Mouse (Mus musculus) hindbrain, embryonic 10.5 days (tissue): ENCODE data around the gene Mdm2. TPM values are rescaled to one million over a fixed set of nuclear protein-coding genes. Genes with fewer than 3 reads are reported as not detected.

ENCODE experiments used
- DNase-seq: peaks from one replicate; pipeline ENCODE4 v3.0.0-alpha.2; 2017; ENCODE audit warnings: low spot score
- H3K27ac ChIP-seq: fragments of 300-500 bp; sonication (generic); 2 replicates; pipeline ENCODE4 v1.5.1; 2016; ENCODE audit warnings: mild to moderate bottlenecking, moderate library complexity
- H3K27me3 ChIP-seq: fragments of 300-500 bp; sonication (generic); 2 replicates; pipeline ENCODE4 v1.6.1; 2016; ENCODE audit warnings: mild to moderate bottlenecking; ENCODE audit not compliant: poor library complexity, insufficient read depth, severe bottlenecking
- H3K36me3 ChIP-seq: fragments of 300-500 bp; sonication (generic); 2 replicates; pipeline ENCODE4 v1.6.1; 2016; ENCODE audit warnings: mild to moderate bottlenecking, moderate library complexity
- H3K4me1 ChIP-seq: fragments of 300-500 bp; sonication (generic); replicated peaks from 2 replicates; pipeline ENCODE4 v1.6.1; 2016; ENCODE audit warnings: mild to moderate bottlenecking
- H3K4me3 ChIP-seq: fragments of 300-500 bp; sonication (generic); 2 replicates; pipeline ENCODE4 v1.5.1; 2016; ENCODE audit warnings: mild to moderate bottlenecking, moderate library complexity
- H3K9me3 ChIP-seq: fragments of 300-500 bp; sonication (generic); 2 replicates; pipeline ENCODE4 v1.6.1; 2016; ENCODE audit warnings: mild to moderate bottlenecking, moderate library complexity
- WGBS: fragments of 180-500 bp; shearing (Covaris S2); methylation state at CpG from one replicate; pipeline ENCODE4 v1.1.7; 2016; 5-methylcytosine and 5-hydroxymethylcytosine counted together
- polyA plus RNA-seq: library from polyadenylated mRNA; unstranded; fragments of >200 nt; fragmentation: Nextera tagmentation; extraction: Ambion mirVana; gene quantifications from 2 replicates; pipeline ENCODE4 v1.2.1, GENCODE M21; 2016

The Mdm2 gene
- polyA plus RNA-seq, 1 experiment from 2014 or later, result 67.5 TPM

- Histone ChIP-seq H3K4me3 (no peak overlapping the region), H3K27ac (no peak overlapping the region), H3K4me1 (peaks cover 9% of the 10 kb centered on the region), H3K27me3 (no peaks in the 10 kb centered on the region), H3K36me3 (no peaks in the 10 kb centered on the region), H3K9me3 (no peaks in the 10 kb centered on the region)
- WGBS, result 81% methylated on average over 10 of the region's 10 CpGs
- DNase-seq, result no peak
These were observed 58.8 kb downstream of the Mdm2 start for GRCm38 (mm10) chr10:117651587-117652377.

- DNase-seq, result no peak
- Histone ChIP-seq H3K36me3 (no peaks in the 10 kb centered on the region), H3K4me1 (peaks cover 11% of the 10 kb centered on the region), H3K27me3 (0 out of 2 replicates have a peak, but pooled peaks cover 4% of the 10 kb centered on the region), H3K9me3 (no peaks in the 10 kb centered on the region), H3K27ac (no peak overlapping the region), H3K4me3 (no peak overlapping the region)
- 87% methylated on average over 7 of the region's 7 CpGs for WGBS
These were observed 59.8 kb downstream of the Mdm2 start for GRCm38 (mm10) chr10:117650725-117651124.

- no peak overlapping the region for H3K4me3 ChIP-seq
- H3K9me3 ChIP-seq, result no peaks in the 10 kb centered on the region
- H3K4me1 ChIP-seq, result peaks cover 11% of the 10 kb centered on the region
- H3K36me3 ChIP-seq, result no peaks in the 10 kb centered on the region
- no peak for DNase-seq
- WGBS, result 90% methylated on average over 12 of the region's 12 CpGs
- H3K27ac ChIP-seq, result no peak overlapping the region
- 0 out of 2 replicates have a peak, but pooled peaks cover 5% of the 10 kb centered on the region for H3K27me3 ChIP-seq
These were observed 60.4 kb downstream of the Mdm2 start for GRCm38 (mm10) chr10:117650042-117650655.

- Histone ChIP-seq H3K9me3 (no peaks in the 10 kb centered on the region), H3K4me3 (no peak overlapping the region), H3K27me3 (0 out of 2 replicates have a peak, but pooled peaks cover 5% of the 10 kb centered on the region), H3K4me1 (peaks cover 11% of the 10 kb centered on the region), H3K36me3 (no peaks in the 10 kb centered on the region), H3K27ac (no peak overlapping the region)
- WGBS, result 91% methylated on average over 11 of the region's 11 CpGs
- no peak for DNase-seq
These were observed 61.1 kb downstream of the Mdm2 start for GRCm38 (mm10) chr10:117649292-117650041.

GRCm38 (mm10) chr10:117648643-117649042 is 61.9 kb downstream of the Mdm2 start:
- Histone ChIP-seq H3K27me3 (0 out of 2 replicates have a peak, but pooled peaks cover 5% of the 10 kb centered on the region), H3K27ac (no peak overlapping the region), H3K9me3 (no peaks in the 10 kb centered on the region), H3K36me3 (no peaks in the 10 kb centered on the region), H3K4me3 (no peak overlapping the region), H3K4me1 (peaks cover 11% of the 10 kb centered on the region)
- no peak for DNase-seq
- WGBS, result 92% methylated on average over 3 of the region's 3 CpGs

GRCm38 (mm10) chr10:117647964-117648472 is 62.5 kb downstream of the Mdm2 start:
- no peak for DNase-seq
- Histone ChIP-seq H3K36me3 (no peaks in the 10 kb centered on the region), H3K4me1 (peaks cover 11% of the 10 kb centered on the region), H3K4me3 (no peak overlapping the region), H3K27ac (no peak overlapping the region), H3K27me3 (0 out of 2 replicates have a peak, but pooled peaks cover 5% of the 10 kb centered on the region), H3K9me3 (no peaks in the 10 kb centered on the region)
- 80% methylated on average over 2 of the region's 2 CpGs for WGBS

GRCm38 (mm10) chr10:117647158-117647505 is 63.4 kb downstream of the Mdm2 start:
- Histone ChIP-seq H3K9me3 (no peaks in the 10 kb centered on the region), H3K4me3 (no peak overlapping the region), H3K36me3 (no peaks in the 10 kb centered on the region), H3K4me1 (peaks cover 11% of the 10 kb centered on the region), H3K27me3 (0 out of 2 replicates have a peak, but pooled peaks cover 5% of the 10 kb centered on the region), H3K27ac (no peak overlapping the region; the same call in 1 of the 2 replicates)
- WGBS, result 61% methylated on average over 13 of the region's 13 CpGs
- peak; percentile 18 for DNase-seq

- H3K4me3 ChIP-seq, result no peak overlapping the region
- H3K27ac ChIP-seq, result no peak overlapping the region
- DNase-seq, result no peak
- 0 out of 2 replicates have a peak, but pooled peaks cover 5% of the 10 kb centered on the region for H3K27me3 ChIP-seq
- no peaks in the 10 kb centered on the region for H3K36me3 ChIP-seq
- no peaks in the 10 kb centered on the region for H3K9me3 ChIP-seq
- H3K4me1 ChIP-seq, result peaks cover 13% of the 10 kb centered on the region
- WGBS, result 91% methylated on average over 5 of the region's 5 CpGs
These were observed 63.9 kb downstream of the Mdm2 start for GRCm38 (mm10) chr10:117646482-117647157.

- H3K27ac ChIP-seq, result no peak overlapping the region
- H3K4me1 ChIP-seq, result peaks cover 17% of the 10 kb centered on the region
- no peak for DNase-seq
- no peaks in the 10 kb centered on the region for H3K36me3 ChIP-seq
- H3K27me3 ChIP-seq, result 0 out of 2 replicates have a peak, but pooled peaks cover 5% of the 10 kb centered on the region
- no peak overlapping the region for H3K4me3 ChIP-seq
- H3K9me3 ChIP-seq, result no peaks in the 10 kb centered on the region
- 82% methylated on average over 7 of the region's 7 CpGs for WGBS
These were observed 65.0 kb downstream of the Mdm2 start for GRCm38 (mm10) chr10:117645487-117645964.

- H3K27me3 ChIP-seq, result peaks cover 10% of the 10 kb centered on the region
- DNase-seq, result no peak
- no peaks in the 10 kb centered on the region for H3K36me3 ChIP-seq
- H3K4me1 ChIP-seq, result peaks cover 22% of the 10 kb centered on the region
- no peak overlapping the region for H3K27ac ChIP-seq
- no peak overlapping the region for H3K4me3 ChIP-seq
- 90% methylated on average over 11 of the region's 11 CpGs for WGBS
- no peaks in the 10 kb centered on the region for H3K9me3 ChIP-seq
These were observed 65.7 kb downstream of the Mdm2 start for GRCm38 (mm10) chr10:117644828-117645227.

- 94% methylated on average over 8 of the region's 8 CpGs for WGBS
- no peak overlapping the region for H3K27ac ChIP-seq
These were observed 66.2 kb downstream of the Mdm2 start for GRCm38 (mm10) chr10:117644429-117644748.

GRCm38 (mm10) chr10:117643711-117644428 is 66.7 kb downstream of the Mdm2 start:
- H3K36me3 ChIP-seq, result no peaks in the 10 kb centered on the region
- no peak for DNase-seq
- no peaks in the 10 kb centered on the region for H3K9me3 ChIP-seq
- H3K27ac ChIP-seq, result no peak overlapping the region
- H3K4me1 ChIP-seq, result peaks cover 23% of the 10 kb centered on the region
- WGBS, result 92% methylated on average over 12 of the region's 12 CpGs
- peaks cover 12% of the 10 kb centered on the region for H3K27me3 ChIP-seq
- H3K4me3 ChIP-seq, result no peak overlapping the region

More at GRCm38 (mm10) chr10:117644429-117644748, 66.2 kb downstream of the Mdm2 start:
- Histone ChIP-seq H3K9me3 (no peaks in the 10 kb centered on the region), H3K27me3 (peaks cover 12% of the 10 kb centered on the region), H3K4me1 (peaks cover 23% of the 10 kb centered on the region), H3K36me3 (no peaks in the 10 kb centered on the region), H3K4me3 (no peak overlapping the region)
- no peak for DNase-seq
